Mouse (Mus musculus): ENCODE results near the gene Cx3cr1. TPM values are rescaled to one million over a fixed set of nuclear protein-coding genes. Genes with fewer than 3 reads are reported as not detected.

The Cx3cr1 gene
- polyA plus RNA-seq (2014; fragmentation: Illumina TruSeq; extraction: RNeasy Lipid Tissue Mini Kit (QIAGEN cat#74804)): 10.5 TPM

DNA sequence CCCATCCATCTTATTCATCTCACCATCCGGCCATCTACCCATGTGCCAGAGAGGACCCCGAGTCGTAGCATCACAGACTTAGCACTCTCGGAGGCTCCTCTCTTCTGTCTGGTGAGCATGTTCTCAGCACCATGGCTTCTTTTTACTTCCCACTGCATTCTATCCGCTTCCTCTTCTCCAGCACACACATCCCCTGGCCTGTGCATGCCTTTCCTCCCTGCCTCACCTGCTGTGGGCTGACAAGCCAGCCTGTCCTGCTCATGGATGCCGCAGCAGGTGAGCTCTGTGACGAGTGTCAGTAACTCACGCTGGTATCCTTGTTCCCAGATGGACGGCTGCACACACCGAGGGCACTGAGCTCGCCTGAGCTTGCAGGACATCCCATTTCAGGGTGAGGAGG, at the start of gene Cx3cr1:
Cx3cr1 (minus strand) TSS at position 101 of the 400 bp plus-strand sequence.

DNA sequence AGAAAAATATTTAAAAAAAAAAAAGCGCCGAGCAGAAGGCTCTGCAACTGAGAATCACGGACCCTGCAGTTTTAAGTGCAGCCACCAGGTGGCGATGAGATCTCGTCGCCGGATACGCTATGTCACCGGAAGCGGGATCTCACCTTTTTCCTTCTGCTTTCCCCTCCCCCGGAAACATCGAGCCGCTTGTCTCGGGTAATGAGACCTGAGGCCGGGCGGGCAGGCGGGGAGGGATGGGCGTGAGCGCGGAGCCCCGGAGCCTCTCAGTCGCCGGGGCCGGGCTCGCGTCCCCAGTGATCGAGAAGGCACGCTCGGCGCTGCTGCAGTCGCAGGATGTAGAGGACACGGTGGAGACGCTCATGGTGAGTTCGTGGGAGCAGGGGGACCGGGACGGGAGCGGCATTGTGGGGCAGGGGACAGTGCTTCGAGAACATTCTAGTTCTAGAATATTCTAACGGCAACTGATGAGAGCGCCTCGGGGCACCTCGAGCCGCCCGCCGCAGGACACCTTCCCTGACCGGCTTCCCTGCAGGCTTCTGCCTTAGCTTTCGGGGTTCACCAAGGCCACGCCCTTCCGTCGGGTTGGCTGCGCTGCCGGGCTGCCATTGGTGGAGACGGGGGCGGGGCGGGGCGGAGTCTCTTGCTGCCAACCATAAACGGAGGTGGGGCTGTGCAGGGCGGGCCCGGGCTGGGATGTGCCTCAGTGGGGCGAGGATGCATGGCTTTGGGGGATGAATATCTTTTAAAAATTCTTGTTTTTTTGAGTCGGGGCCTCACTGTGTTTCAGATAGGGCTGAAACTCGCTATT, 40.7 kb upstream of the Cx3cr1 start, which contains the start of gene Slc25a38:
Slc25a38 (plus strand) TSS at position 164 of the 808 bp plus-strand sequence.

DNA sequence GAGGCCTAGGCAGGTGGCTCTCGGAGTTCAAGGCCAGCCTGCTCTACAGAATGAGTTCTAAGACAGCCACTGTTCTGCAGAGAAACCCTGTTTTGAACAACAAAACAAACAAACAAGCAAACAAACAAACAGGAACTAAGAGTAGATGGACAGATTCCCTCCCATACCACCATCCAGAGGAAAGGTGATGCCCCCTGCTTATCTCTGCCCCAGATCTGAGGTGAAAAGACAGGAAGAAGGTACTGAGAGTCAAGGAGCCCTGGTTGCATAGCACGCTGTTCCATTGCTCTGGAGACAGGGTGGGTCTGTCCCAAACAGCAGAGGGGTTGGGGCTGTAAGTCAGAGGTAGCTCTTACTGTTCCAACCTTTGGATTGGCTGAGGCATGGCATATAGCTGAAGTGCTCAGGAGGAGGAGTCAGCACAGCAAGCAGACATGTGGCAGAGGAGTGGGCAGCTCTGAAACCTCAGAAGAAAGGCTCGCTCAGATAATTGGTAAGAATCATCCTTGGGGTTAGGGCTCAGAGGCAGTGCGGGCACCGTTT, 22.1 kb upstream of the Cx3cr1 start, which contains the start of gene Ccr8:
Ccr8 (plus strand) TSS at position 419 of the 543 bp plus-strand sequence.

DNA sequence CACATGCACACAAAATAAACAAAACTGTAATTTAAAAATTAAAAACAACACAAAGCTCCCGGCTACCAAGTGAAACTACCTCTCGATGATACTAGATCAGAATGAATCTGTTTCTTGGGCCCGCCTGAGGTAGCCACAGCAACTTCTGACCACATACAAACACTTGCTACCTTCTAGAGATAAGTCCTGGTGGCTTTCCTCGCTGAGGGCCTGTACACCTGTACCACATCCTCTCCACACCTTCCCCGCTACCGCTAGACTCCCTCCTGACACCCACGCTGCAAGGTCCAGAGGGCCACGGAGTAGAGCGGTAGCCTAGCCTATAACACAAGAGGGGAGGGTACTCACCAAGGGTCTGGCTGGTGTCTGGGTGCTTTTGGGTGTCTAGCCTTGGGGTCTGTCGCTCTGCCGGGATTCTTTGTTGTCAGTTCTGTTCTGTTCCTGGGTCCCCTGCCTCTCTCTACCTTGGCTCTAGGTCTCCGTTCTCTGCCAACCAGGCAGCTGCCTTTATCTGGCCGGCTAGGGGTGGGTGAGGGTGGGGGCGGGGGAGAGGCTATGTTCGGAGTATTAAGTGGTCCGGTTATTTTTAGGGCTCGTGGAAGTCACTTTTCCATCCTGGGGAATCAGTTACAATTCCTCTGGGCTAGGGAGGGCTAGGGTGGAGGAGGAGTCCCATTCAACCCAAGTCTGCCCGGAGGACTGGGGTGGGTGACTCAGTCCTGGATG, 46.4 kb downstream of the Cx3cr1 start, which contains the start of gene Xirp1:
Xirp1 (minus strand) TSS at position 513 of the 726 bp plus-strand sequence.

DNA sequence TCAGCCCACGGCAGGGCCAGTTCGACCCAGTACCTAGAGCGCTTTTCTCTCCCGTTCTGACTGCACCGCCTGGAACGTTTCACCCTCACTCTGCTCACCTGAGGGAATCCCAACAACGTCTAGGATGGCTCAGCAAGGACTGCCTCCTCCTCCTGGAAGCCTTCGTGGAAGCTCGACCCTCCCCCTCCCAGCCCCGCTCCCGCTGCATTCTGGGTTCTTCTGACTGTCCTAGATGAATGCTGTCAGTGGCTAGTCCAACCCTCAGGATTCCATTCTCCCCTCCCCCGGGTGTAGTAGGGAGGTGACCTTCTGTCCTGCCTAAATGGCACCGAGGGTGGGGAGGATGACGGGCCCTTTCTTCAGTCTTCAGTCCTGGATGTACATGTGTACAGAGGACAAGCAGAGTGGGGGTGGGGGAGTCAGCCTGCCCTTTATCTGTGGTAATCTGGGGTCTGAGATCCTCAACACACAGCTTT, 85.1 kb downstream of the Cx3cr1 start, which contains the start of gene Csrnp1:
Csrnp1 (minus strand) TSS at position 123 of the 476 bp plus-strand sequence.

DNA sequence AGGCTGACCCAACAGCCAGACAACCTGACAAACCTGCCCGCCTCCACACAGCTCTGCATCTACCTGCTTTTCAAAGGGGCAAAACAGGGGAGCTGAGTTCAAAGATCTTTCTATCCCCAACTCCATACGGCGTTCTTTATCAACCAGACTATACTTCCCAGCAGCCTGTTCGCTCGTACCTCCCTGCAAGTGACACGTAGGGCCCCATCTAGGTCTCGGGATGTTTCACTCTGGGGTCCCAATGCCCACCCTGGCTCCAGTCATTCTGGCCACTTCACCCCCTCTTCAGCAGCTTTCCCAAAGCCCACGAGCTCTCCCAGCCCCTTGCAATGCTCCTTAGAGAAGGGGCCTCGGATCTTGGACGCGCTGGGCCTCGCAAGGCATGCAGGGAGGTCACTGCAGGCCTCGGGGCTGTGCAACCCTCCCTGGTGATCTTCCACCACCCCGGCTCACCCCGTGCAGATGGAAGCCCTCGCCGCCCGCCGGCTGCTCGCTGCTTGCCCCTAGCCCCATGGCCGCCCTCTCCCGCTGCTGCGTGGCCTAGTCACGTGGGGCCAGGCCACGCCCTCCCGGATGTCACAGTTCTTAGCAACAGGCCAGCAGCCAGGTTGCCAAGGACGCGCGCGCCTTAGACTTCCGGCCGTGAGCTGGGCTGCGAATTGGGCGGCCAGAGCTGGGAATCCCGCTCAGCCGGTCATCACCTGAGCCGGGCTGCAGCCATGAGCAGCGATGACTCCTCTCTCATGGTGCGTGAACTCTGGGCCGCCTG, 132.5 kb downstream of the Cx3cr1 start, which contains the start of the genes Gorasp1 and Ttc21a:
Gorasp1 (minus strand) TSS at position 561 of the 769 bp plus-strand sequence.
Ttc21a (plus strand) TSS at position 602 of the 769 bp plus-strand sequence.

DNA sequence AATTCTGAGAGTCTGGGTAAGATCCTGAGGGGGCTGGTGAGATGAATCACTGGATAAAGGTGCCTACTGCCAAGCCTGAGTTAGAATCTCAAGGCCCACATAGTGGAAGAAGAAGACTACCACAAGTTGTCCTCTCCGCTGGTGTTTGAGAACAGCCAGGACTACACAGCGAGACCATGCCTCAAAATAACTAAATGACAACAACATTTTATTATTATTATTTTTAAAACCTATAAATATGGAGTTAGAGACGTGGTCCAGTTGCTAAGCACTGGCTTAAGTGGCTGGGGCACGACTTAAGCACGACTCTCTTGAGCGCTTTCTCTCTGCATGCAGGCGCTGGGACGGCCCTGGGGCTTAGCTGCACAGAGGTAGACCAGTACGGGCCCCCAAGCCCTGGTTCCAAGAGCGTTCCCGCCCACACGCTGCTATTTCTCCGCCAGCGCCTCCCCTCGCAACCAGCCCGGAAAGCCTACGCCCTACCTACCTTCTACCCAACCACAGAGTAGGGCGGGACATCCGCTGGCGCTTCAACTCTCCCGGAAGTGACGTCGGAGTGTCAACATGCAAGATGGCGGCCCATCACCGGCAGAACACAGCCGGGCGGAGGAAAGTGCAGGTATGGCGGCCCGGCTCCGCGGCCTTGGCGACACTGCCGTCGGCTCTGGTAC, 175.2 kb downstream of the Cx3cr1 start, which contains the start of gene Wdr48:
Wdr48 (plus strand) TSS at position 540 of the 671 bp plus-strand sequence.

Other genes starting within 250 kb of the Cx3cr1 start
- not detected for gene Scn11a, start 244.4 kb downstream of the Cx3cr1 start, polyA plus RNA-seq (2014; fragmentation: Illumina TruSeq; extraction: RNeasy Lipid Tissue Mini Kit (QIAGEN cat#74804))
- gene Wdr48, start 175.0 kb downstream of the Cx3cr1 start, polyA plus RNA-seq (2014; fragmentation: Illumina TruSeq; extraction: RNeasy Lipid Tissue Mini Kit (QIAGEN cat#74804)): 79.1 TPM
- gene Gorasp1, start 132.3 kb downstream of the Cx3cr1 start, polyA plus RNA-seq (2014; fragmentation: Illumina TruSeq; extraction: RNeasy Lipid Tissue Mini Kit (QIAGEN cat#74804)): 3.8 TPM
- 0.37 TPM for gene Ttc21a, start 132.3 kb downstream of the Cx3cr1 start, polyA plus RNA-seq (2014; fragmentation: Illumina TruSeq; extraction: RNeasy Lipid Tissue Mini Kit (QIAGEN cat#74804))
- not detected for gene Csrnp1, start 85.2 kb downstream of the Cx3cr1 start, polyA plus RNA-seq (2014; fragmentation: Illumina TruSeq; extraction: RNeasy Lipid Tissue Mini Kit (QIAGEN cat#74804))
- not detected for gene Xirp1, start 46.3 kb downstream of the Cx3cr1 start, polyA plus RNA-seq (2014; fragmentation: Illumina TruSeq; extraction: RNeasy Lipid Tissue Mini Kit (QIAGEN cat#74804))
- not detected for gene Ccr8, start 22.2 kb upstream of the Cx3cr1 start, polyA plus RNA-seq (2014; fragmentation: Illumina TruSeq; extraction: RNeasy Lipid Tissue Mini Kit (QIAGEN cat#74804))
- gene Slc25a38, start 40.5 kb upstream of the Cx3cr1 start, polyA plus RNA-seq (2014; fragmentation: Illumina TruSeq; extraction: RNeasy Lipid Tissue Mini Kit (QIAGEN cat#74804)): 1.7 TPM
- gene Rpsa, start 57.8 kb upstream of the Cx3cr1 start, polyA plus RNA-seq (2014; fragmentation: Illumina TruSeq; extraction: RNeasy Lipid Tissue Mini Kit (QIAGEN cat#74804)): 168 TPM
- 0.57 TPM for gene Mobp, start 79.8 kb upstream of the Cx3cr1 start, polyA plus RNA-seq (2014; fragmentation: Illumina TruSeq; extraction: RNeasy Lipid Tissue Mini Kit (QIAGEN cat#74804))
- gene Myrip, start 231.6 kb upstream of the Cx3cr1 start, polyA plus RNA-seq (2014; fragmentation: Illumina TruSeq; extraction: RNeasy Lipid Tissue Mini Kit (QIAGEN cat#74804)): 1.7 TPM